Mouse (Mus musculus) right cerebral cortex, postnatal 36 days (tissue): ENCODE data around the gene Epop.
A peak's percentile ranks its signal among the peaks of the same experiment; 100 is the strongest.

ENCODE experiments used
- DNase-seq, 2 experiments: peaks; one replicate each; pipeline ENCODE4 v3.0.0; 2022; ENCODE audit warnings: low spot score in 2 of 2, mixed read lengths in 1 of 2

The Epop gene

DNA sequence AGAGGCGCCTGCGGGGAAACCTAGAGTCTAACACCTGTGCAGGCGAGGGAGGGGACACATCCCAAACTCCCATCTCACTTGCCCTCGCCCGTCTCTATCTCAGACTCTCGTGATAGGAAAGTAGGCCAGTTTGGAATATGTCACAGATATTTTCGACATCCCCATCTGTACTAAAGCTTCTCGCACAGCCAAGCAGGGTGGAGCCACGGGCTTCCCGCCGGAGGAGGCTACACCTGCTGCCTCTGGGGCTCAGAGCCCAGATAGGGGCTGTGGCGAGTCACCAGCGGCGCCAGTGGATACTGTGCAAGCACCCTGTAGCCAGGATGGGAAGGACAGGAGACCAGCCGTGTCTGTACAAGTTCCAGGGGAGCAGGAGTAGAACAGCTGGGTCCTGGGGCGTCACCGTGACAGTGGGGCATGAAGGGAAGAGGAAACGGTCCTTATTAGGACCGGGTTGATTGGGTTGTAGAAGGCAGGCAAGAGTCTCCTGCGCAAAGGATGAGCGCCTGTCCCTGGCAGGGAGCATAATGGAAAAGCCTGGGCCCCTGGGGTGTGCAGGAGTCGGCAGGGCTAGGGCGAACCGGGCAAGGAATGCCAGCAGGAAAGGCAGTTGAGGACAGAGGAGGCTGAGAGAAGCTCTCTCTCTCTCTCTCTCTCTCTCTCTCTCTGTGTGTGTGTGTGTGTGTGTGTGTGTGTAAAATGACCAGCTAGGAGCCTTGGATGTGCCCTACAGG, 39.1 kb downstream of the Epop start:
- DNase-seq = peak; percentile 63 to 72

DNA sequence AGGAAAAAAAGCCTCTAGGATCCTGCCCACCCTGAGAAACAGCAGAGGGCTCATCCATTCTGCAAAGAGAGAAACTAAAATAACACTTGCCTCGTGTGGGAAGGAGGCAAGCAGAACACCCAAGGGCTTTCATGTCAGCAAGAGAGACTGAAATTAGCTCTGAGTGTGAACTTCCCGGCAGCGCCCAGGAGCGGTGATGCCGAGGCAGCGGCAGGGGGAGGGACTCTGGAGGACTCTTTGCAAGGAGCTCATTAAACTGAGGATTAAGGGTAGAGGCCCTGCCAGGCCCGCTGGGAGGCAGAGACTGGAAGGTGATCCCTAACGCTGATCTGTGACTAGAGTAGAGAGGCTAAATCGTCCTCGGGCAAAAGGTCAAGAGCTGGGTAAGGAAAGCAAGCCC, 40.3 kb downstream of the Epop start:
- peak in 1 of 2 experiments; percentile 70 for DNase-seq

DNA sequence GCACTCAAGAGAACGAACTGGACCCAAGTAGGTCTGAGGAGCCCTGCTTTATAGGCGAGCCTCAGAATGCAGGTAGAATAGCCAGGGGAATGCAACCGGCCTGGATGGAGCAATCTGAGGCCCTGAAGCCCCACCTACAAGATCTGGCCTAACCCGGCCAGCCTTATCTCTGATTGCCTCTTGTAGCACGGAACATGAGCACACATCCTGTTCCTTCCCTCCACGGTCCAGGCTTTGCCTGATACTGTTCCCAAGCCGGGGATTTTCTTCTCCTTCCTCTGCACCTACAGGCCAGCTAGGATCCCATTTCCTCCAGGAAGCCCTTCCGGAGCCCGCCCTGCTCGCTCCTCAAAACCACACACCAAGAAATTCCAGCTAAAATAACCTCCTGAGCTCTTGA, 43.6 kb downstream of the Epop start:
- no peak for DNase-seq

DNA sequence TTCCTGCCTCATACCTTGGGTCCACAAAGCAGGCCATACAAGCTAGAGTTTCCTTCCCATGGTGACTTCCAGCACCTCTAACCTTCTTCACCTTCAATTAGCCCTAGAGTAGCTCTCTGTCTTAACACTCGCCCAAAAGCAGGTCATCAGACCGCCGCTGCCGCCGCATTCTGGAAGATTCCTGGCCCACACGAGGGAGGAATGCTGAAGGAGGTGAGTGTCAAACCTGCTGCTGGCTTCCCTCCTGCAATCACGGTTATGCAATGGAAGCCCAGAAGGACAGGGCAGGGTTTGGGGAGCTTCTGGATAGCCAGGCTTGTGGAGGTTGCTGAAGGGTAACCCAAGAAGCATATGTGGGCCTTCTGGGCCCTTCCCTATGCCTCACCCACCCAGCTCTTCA, 45.0 kb downstream of the Epop start:
- DNase-seq = no peak

DNA sequence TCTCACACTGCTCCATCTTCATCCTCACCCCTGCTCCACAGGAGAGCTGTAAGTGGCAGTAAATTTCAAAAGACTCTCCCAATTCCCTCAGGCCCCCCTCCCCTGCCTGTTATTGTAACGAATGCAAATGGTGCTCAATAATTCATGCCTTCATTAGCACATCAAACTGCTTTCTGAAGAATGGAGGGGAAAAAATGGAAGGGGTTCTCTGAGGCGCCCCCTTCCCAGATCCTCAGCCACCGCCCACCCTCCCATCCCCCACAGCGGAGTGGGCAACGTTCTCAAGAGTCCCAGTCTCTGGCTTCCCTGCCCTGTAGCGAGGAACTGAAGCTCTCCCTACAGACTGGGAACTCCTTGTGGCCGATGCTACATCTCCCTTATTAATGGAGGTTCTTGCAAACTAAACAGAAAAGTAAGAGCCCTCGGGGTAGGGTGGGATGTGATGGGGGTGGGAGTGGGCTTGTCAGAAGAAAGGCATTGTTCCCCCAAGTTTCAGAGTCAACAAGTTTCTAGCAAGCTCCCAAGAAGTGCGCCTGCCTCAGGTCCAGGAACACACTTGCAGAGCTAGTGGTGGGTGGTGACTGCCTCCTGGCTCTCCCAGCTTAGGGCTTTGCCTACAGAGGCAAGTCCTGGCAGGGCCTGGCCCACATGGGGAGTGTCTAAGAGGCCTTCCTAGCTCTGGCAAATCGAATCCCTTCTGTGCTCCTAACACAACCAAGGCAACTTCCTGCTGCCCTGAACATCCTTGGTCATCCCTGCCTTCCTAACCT, 50.2 kb downstream of the Epop start:
- no peak for DNase-seq

DNA sequence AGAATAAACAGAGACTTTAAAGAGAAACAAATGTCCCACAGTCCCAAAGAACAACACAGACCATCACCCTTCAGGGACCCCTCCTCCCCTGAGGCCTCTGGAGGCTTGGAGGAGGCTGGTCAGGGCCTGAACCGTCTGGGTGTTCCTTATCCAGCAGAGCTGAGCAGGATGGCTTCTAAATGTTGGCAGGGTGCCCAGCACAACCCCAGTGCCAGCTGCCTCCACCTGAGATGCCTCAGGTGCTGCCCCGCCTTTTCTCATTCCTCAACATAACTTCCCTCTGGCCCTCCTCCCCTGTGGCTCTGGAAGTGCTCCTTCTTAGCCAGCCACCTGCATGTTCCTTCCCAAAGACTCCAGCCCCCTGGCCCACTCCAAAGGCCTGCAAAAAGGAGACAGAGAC, 51.2 kb downstream of the Epop start:
- no peak for DNase-seq
